Mouse (Mus musculus) E14TG2a.4 (cell line): ENCODE measurements around the gene Cxcr6.

ENCODE experiments used
- CTCF ChIP-seq: conservative IDR thresholded peaks from 2 replicates; pipeline ENCODE4 v1.5.1; 2014; ENCODE audit warnings: low read length
- NANOG ChIP-seq: IDR thresholded peaks from 2 replicates; pipeline ENCODE4 v1.6.1; 2014; ENCODE audit warnings: borderline replicate concordance, low read length, mixed read lengths

DNA sequence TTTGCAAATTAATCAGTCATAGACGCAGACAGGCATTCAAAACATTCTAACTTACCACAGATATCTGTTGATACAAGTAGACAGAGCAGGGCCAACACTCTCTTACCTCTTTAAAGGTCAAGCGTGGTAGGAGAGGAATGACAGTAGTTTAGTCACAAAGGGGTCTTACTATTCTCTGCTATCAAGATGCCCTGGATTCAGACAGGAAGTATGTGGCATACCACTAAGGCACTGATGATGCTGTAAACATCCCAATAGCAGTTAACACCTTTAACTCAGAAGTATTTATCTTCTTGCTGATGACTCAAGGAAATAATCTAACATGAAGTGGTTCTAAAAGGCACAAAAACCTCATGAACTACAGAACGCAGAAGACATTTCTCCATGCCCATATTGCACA, 29.6 kb downstream of the Cxcr6 start:
- TF ChIP-seq CTCF (no peak), NANOG (no peak)
